Mouse (Mus musculus): ENCODE data around the gene Rnf207. TPM values are rescaled to one million over a fixed set of nuclear protein-coding genes. Genes with fewer than 3 reads are reported as not detected.

The Rnf207 gene
- polyA plus RNA-seq, 1 experiment from 2014 or later = 0.68 TPM

- H3K27me3 ChIP-seq = 0 out of 2 replicates have a peak, but pooled peaks cover 3% of the 10 kb centered on the region
- H3K27ac ChIP-seq = no peak overlapping the region
- H3K9ac ChIP-seq (replicated peaks) = no peak overlapping the region
- ATAC-seq (ENCODE audit: insufficient number of reproducible peaks, insufficient read depth, low FRiP score, low TSS enrichment, low read depth) = no peak
- no peak overlapping the region for H3K4me2 ChIP-seq
- no peaks in the 10 kb centered on the region for H3K9me3 ChIP-seq
- 93% methylated on average over 8 of the region's 8 CpGs for WGBS
- peaks cover 17% of the 10 kb centered on the region for H3K4me1 ChIP-seq (replicated peaks)
- no peak overlapping the region for H3K4me3 ChIP-seq (replicated peaks)
- H3K36me3 ChIP-seq = no peaks in the 10 kb centered on the region
These were observed 58.3 kb downstream of the Rnf207 start for GRCm38 (mm10) chr4:152260451-152260850.

GRCm38 (mm10) chr4:152257070-152257469 lies 61.7 kb downstream of the Rnf207 start:
- Histone ChIP-seq H3K4me1 (replicated peaks) (no peaks in the 10 kb centered on the region; the same call in 1 of the 2 replicates), H3K4me3 (replicated peaks) (no peak overlapping the region), H3K27ac (no peak overlapping the region), H3K27me3 (no peaks in the 10 kb centered on the region), H3K9me3 (no peaks in the 10 kb centered on the region), H3K9ac (replicated peaks) (no peak overlapping the region), H3K4me2 (no peak overlapping the region), H3K36me3 (no peaks in the 10 kb centered on the region)
- WGBS = 46% methylated on average over 6 of the region's 6 CpGs
- ATAC-seq (ENCODE audit: insufficient number of reproducible peaks, insufficient read depth, low FRiP score, low TSS enrichment, low read depth) = no peak

Other genes starting within 250 kb of the Rnf207 start
- gene Plekhg5, start 246.5 kb downstream of the Rnf207 start, polyA plus RNA-seq (2016; fragmentation: Nextera tagmentation; extraction: Ambion mirVana) = 17.4 and 17.7 TPM in 2 replicates
- 0.96 and 1.9 TPM in 2 replicates for gene Tnfrsf25, start 203.1 kb downstream of the Rnf207 start, polyA plus RNA-seq (2016; fragmentation: Nextera tagmentation; extraction: Ambion mirVana)
- 1.9 and 2.3 TPM in 2 replicates for gene Espn, start 166.6 kb downstream of the Rnf207 start, polyA plus RNA-seq (2016; fragmentation: Nextera tagmentation; extraction: Ambion mirVana)
- gene Hes2, start 160.1 kb downstream of the Rnf207 start, polyA plus RNA-seq (2016; fragmentation: Nextera tagmentation; extraction: Ambion mirVana) = not detected in 2 replicates
- 37.6 and 40.2 TPM in 2 replicates for gene Acot7, start 140.9 kb downstream of the Rnf207 start, polyA plus RNA-seq (2016; fragmentation: Nextera tagmentation; extraction: Ambion mirVana)
- gene Gpr153, start 44.8 kb downstream of the Rnf207 start, polyA plus RNA-seq (2016; fragmentation: Nextera tagmentation; extraction: Ambion mirVana) = 6.4 and 7.2 TPM in 2 replicates
- not detected in 2 replicates for gene Hes3, start 27.3 kb downstream of the Rnf207 start, polyA plus RNA-seq (2016; fragmentation: Nextera tagmentation; extraction: Ambion mirVana)
- 29.3 and 33.2 TPM in 2 replicates for gene Icmt, start 21.8 kb downstream of the Rnf207 start, polyA plus RNA-seq (2016; fragmentation: Nextera tagmentation; extraction: Ambion mirVana)
- gene Rpl22, start 6.7 kb upstream of the Rnf207 start, polyA plus RNA-seq (2016; fragmentation: Nextera tagmentation; extraction: Ambion mirVana) = 405 and 448 TPM in 2 replicates
- 0.08 and 0.41 TPM in 2 replicates for gene Chd5, start 19.7 kb upstream of the Rnf207 start, polyA plus RNA-seq (2016; fragmentation: Nextera tagmentation; extraction: Ambion mirVana)
- gene Nphp4, start 157.7 kb upstream of the Rnf207 start, polyA plus RNA-seq (2016; fragmentation: Nextera tagmentation; extraction: Ambion mirVana) = 3.6 and 4.3 TPM in 2 replicates
- 7.9 and 9.3 TPM in 2 replicates for gene Kcnab2, start 158.9 kb upstream of the Rnf207 start, polyA plus RNA-seq (2016; fragmentation: Nextera tagmentation; extraction: Ambion mirVana)